In the genomic region with DNA sequence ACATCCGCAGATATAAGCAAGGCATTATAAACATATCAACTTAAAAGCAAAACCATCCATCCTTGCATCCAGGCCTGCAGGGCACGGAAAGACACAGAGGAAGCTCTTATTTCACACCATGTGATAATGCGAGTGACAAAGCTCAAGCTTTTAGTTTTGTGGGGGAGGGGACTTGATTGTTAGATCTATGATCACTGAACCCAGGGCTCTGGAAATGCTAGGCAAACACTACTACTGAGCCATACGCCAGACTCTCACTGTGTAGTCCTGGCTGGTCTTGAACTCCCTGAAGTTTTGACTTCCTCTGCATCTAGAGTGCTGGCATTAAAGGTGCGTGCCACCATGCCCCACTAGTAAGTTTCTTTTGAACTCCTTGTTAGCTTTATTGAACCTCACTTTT, we compare ENCODE assay signal across 21 mouse cellular contexts.
"Had no signal": no experiment of that assay in that cellular context is flagged by ENCODE, and none has a peak within 500 bp of the region (broad histone marks: within the 10 kb centered on the region; RNA-seq: fewer than 3 reads in every experiment).

No protein-coding gene starts in this region.

- H3K9ac ChIP-seq: intestine, embryonic 15.5 days; limb, embryonic 12.5 days; limb, embryonic 15.5 days; liver, embryonic 14.5 days; liver, postnatal 0 days; lung, embryonic 14.5 days; midbrain, embryonic 12.5 days; midbrain, embryonic 15.5 days; neural tube, embryonic 13.5 days; stomach, embryonic 15.5 days had no signal

- ATAC-seq: intestine, embryonic 15.5 days; liver, postnatal 0 days; lung, postnatal 0 days; midbrain, embryonic 15.5 days had no signal

- H3K4me2 ChIP-seq: intestine, embryonic 15.5 days; limb, embryonic 12.5 days; limb, embryonic 15.5 days; liver, embryonic 11.5 days; lung, embryonic 14.5 days; midbrain, embryonic 12.5 days; midbrain, embryonic 15.5 days; neural tube, embryonic 13.5 days; stomach, embryonic 15.5 days had no signal

- DNase-seq: kidney, adult 11 months; kidney, adult 8-10 months; kidney, postnatal 14 days; kidney, postnatal 4 days; left cerebral cortex, postnatal 4 days; liver, postnatal 0 days; lung, embryonic 14.5 days; right cerebral cortex, postnatal 25 days; thymus, adult 18-20 months; thymus, postnatal 14 days had no signal

- H3K4me3 ChIP-seq: intestine, embryonic 15.5 days; limb, embryonic 12.5 days; limb, embryonic 15.5 days; midbrain, embryonic 12.5 days; midbrain, embryonic 15.5 days; neural tube, embryonic 13.5 days; stomach, embryonic 15.5 days had no signal

- H3K27ac ChIP-seq: intestine, embryonic 15.5 days; limb, embryonic 12.5 days; limb, embryonic 15.5 days; liver, embryonic 14.5 days; macrophage; midbrain, embryonic 12.5 days; midbrain, embryonic 15.5 days; neural tube, embryonic 13.5 days; stomach, embryonic 15.5 days had no signal

- H3K9me3 ChIP-seq: intestine, embryonic 15.5 days; limb, embryonic 12.5 days; limb, embryonic 15.5 days; midbrain, embryonic 12.5 days; midbrain, embryonic 15.5 days; neural tube, embryonic 13.5 days; stomach, embryonic 15.5 days had no signal

- H3K36me3 ChIP-seq: intestine, embryonic 15.5 days; limb, embryonic 12.5 days; limb, embryonic 15.5 days; midbrain, embryonic 12.5 days; midbrain, embryonic 15.5 days; neural tube, embryonic 13.5 days; stomach, embryonic 15.5 days had no signal

- H3K27me3 ChIP-seq: intestine, embryonic 15.5 days; limb, embryonic 12.5 days; limb, embryonic 15.5 days; midbrain, embryonic 12.5 days; midbrain, embryonic 15.5 days; neural tube, embryonic 13.5 days; stomach, embryonic 15.5 days had no signal
